19 mouse cellular contexts compared by ENCODE assay signal in genomic region chrX:164233380-164233779, GRCm38 (mm10). TPM values are rescaled to one million over a fixed set of nuclear protein-coding genes. Genes with fewer than 3 reads are reported as not detected.
DNase-seq lines count a peak whose midpoint lies in the region; ATAC-seq and TF ChIP-seq lines count a peak whose summit lies in the region.
"Had no signal": no experiment of that assay in that cellular context is flagged by ENCODE, and none has a peak within 500 bp of the region (broad histone marks: within the 10 kb centered on the region; RNA-seq: fewer than 3 reads in every experiment).

No protein-coding gene starts in this region.

- no peak for TF ChIP-seq POLR2A in small intestine, adult 2 months (IDR thresholded peaks at IDR 0.05; ENCODE audit: low read depth, low read length)

- DNase-seq in liver, postnatal 0 days: no peak
- no peak for DNase-seq in layer of hippocampus, adult 9-11 months
- DNase-seq in gastrocnemius, postnatal 4 days (ENCODE audit: low spot score in 2 of 2): no peak
- DNase-seq: cerebellum, adult 9-11 months; heart, postnatal 36 days; spleen, adult 18-20 months; thymus, adult 2 months had no signal

- no peak for TF ChIP-seq EP300 in liver, postnatal 0 days (IDR thresholded peaks at IDR 0.05; ENCODE audit: low read depth)

- H3K9me3 ChIP-seq in liver, postnatal 0 days (ENCODE audit: low read length): no peaks in the 10 kb centered on the region
- no peaks in the 10 kb centered on the region for H3K9me3 ChIP-seq in liver, embryonic 12.5 days (replicated peaks)
- no peaks in the 10 kb centered on the region for H3K9me3 ChIP-seq in intestine, embryonic 15.5 days
- no peaks in the 10 kb centered on the region for H3K9me3 ChIP-seq in kidney, embryonic 16.5 days (ENCODE audit: low read length)
- H3K9me3 ChIP-seq: embryonic facial prominence, embryonic 15.5 days; forebrain, embryonic 12.5 days; liver, embryonic 15.5 days had no signal

- H3K27me3 ChIP-seq in liver, postnatal 0 days (ENCODE audit: insufficient read depth, low read length): no peaks in the 10 kb centered on the region
- H3K27me3 ChIP-seq in liver, embryonic 12.5 days (replicated peaks): no peaks in the 10 kb centered on the region
- no peaks in the 10 kb centered on the region for H3K27me3 ChIP-seq in intestine, embryonic 15.5 days (replicated peaks)
- H3K27me3 ChIP-seq in kidney, embryonic 16.5 days (ENCODE audit: insufficient read depth, low read length): peaks cover 4% of the 10 kb centered on the region
- H3K27me3 ChIP-seq in small intestine, adult 2 months (ENCODE audit: control insufficient read depth, insufficient read depth, low read length): no peaks in the 10 kb centered on the region
- H3K27me3 ChIP-seq: embryonic facial prominence, embryonic 15.5 days; forebrain, embryonic 12.5 days; heart, embryonic 12.5 days; liver, embryonic 15.5 days had no signal

- no peak overlapping the region for H3K4me3 ChIP-seq in liver, postnatal 0 days (ENCODE audit: low read depth, low read length)
- no peak overlapping the region for H3K4me3 ChIP-seq in liver, embryonic 12.5 days
- no peak overlapping the region for H3K4me3 ChIP-seq in intestine, embryonic 15.5 days (replicated peaks)
- no peak overlapping the region for H3K4me3 ChIP-seq in kidney, embryonic 16.5 days (ENCODE audit: low read length)
- H3K4me3 ChIP-seq in small intestine, adult 2 months (ENCODE audit: low read depth, low read length): no peak overlapping the region
- H3K4me3 ChIP-seq: embryonic facial prominence, embryonic 15.5 days; forebrain, embryonic 12.5 days; heart, embryonic 12.5 days; layer of hippocampus, adult 2 months; liver, embryonic 15.5 days had no signal

- WGBS in liver, postnatal 0 days (ENCODE audit: insufficient replicate concordance): 49% methylated on average over 8 of the region's 8 CpGs
- 54% methylated on average over 8 of the region's 8 CpGs for WGBS in liver, embryonic 12.5 days (ENCODE audit: insufficient replicate concordance)
- 50% methylated on average over 8 of the region's 8 CpGs for whole genome bisulfite sequencing in intestine, embryonic 15.5 days
- 51% methylated on average over 8 of the region's 8 CpGs for WGBS in kidney, embryonic 16.5 days
- WGBS in small intestine, adult 2 months: 29% methylated on average over 8 of the region's 8 CpGs

- H3K27ac ChIP-seq in liver, postnatal 0 days (ENCODE audit: low read depth): no peak overlapping the region
- H3K27ac ChIP-seq in liver, embryonic 12.5 days: no peak overlapping the region
- H3K27ac ChIP-seq in intestine, embryonic 15.5 days: no peak overlapping the region
- H3K27ac ChIP-seq in kidney, embryonic 16.5 days (ENCODE audit: low read length): 0 out of 2 replicates have a peak overlapping the region, but pooled peaks have one; percentile 24
- peak overlapping the region; percentile 45; the same call in 1 of the 2 replicates for H3K27ac ChIP-seq in small intestine, adult 2 months (ENCODE audit: insufficient read depth, low read depth, low read length)
- H3K27ac ChIP-seq: embryonic facial prominence, embryonic 15.5 days; forebrain, embryonic 12.5 days; layer of hippocampus, adult 2 months; liver, embryonic 15.5 days had no signal

- H3K9ac ChIP-seq in liver, postnatal 0 days (replicated peaks): no peak overlapping the region
- H3K9ac ChIP-seq in liver, embryonic 12.5 days: no peak overlapping the region
- H3K9ac ChIP-seq in intestine, embryonic 15.5 days: no peak overlapping the region
- no peak overlapping the region for H3K9ac ChIP-seq in kidney, embryonic 16.5 days (replicated peaks; ENCODE audit: low read length)
- H3K9ac ChIP-seq: embryonic facial prominence, embryonic 15.5 days; forebrain, embryonic 12.5 days; heart, embryonic 12.5 days; liver, embryonic 15.5 days had no signal

- ATAC-seq in liver, postnatal 0 days: peak; percentile 33; the same call in 1 of the 2 replicates
- no peak for ATAC-seq in liver, embryonic 12.5 days
- ATAC-seq in intestine, embryonic 15.5 days: peak; percentile 68
- no peak for ATAC-seq in kidney, embryonic 16.5 days (ENCODE audit: low FRiP score, low TSS enrichment)
- ATAC-seq: Patski had no signal

- no peaks in the 10 kb centered on the region for H3K4me1 ChIP-seq in liver, postnatal 0 days (ENCODE audit: insufficient read depth)
- no peaks in the 10 kb centered on the region for H3K4me1 ChIP-seq in liver, embryonic 12.5 days
- no peaks in the 10 kb centered on the region for H3K4me1 ChIP-seq in intestine, embryonic 15.5 days (replicated peaks)
- H3K4me1 ChIP-seq in kidney, embryonic 16.5 days (ENCODE audit: insufficient read depth, low read length): peaks cover 2% of the 10 kb centered on the region; the same call in 1 of the 2 replicates
- H3K4me1 ChIP-seq in small intestine, adult 2 months (ENCODE audit: control insufficient read depth, insufficient read depth, insufficient read length, low read length): no peaks in the 10 kb centered on the region
- H3K4me1 ChIP-seq: embryonic facial prominence, embryonic 15.5 days; forebrain, embryonic 12.5 days; heart, embryonic 12.5 days; liver, embryonic 15.5 days had no signal

- TF ChIP-seq CTCF in liver, postnatal 0 days (IDR thresholded peaks at IDR 0.05; ENCODE audit: low read depth): no peak
- no peak for TF ChIP-seq CTCF in small intestine, adult 2 months (IDR thresholded peaks at IDR 0.05; ENCODE audit: extremely low read depth, insufficient read length, insufficient replicate concordance, low read depth, low read length)

- H3K4me2 ChIP-seq in liver, postnatal 0 days (ENCODE audit: low read depth, low read length): no peak overlapping the region
- H3K4me2 ChIP-seq in liver, embryonic 12.5 days: no peak overlapping the region
- H3K4me2 ChIP-seq in intestine, embryonic 15.5 days (replicated peaks): no peak overlapping the region
- H3K4me2 ChIP-seq in kidney, embryonic 16.5 days (replicated peaks; ENCODE audit: low read depth, low read length): no peak overlapping the region
- H3K4me2 ChIP-seq: embryonic facial prominence, embryonic 15.5 days; forebrain, embryonic 12.5 days; heart, embryonic 12.5 days; liver, embryonic 15.5 days had no signal

- H3K36me3 ChIP-seq in liver, postnatal 0 days (replicated peaks; ENCODE audit: insufficient read depth, low read length): no peaks in the 10 kb centered on the region
- no peaks in the 10 kb centered on the region for H3K36me3 ChIP-seq in liver, embryonic 12.5 days
- H3K36me3 ChIP-seq in intestine, embryonic 15.5 days: no peaks in the 10 kb centered on the region
- no peaks in the 10 kb centered on the region for H3K36me3 ChIP-seq in kidney, embryonic 16.5 days (ENCODE audit: insufficient read depth, low read length)
- H3K36me3 ChIP-seq in small intestine, adult 2 months (ENCODE audit: control insufficient read depth, insufficient read depth, low read length): no peaks in the 10 kb centered on the region
- H3K36me3 ChIP-seq: embryonic facial prominence, embryonic 15.5 days; forebrain, embryonic 12.5 days; heart, embryonic 12.5 days; liver, embryonic 15.5 days had no signal

RNA-seq across cellular contexts. Expression of gene Bmx, which starts 24.6 kb away (rescaled TPM):
- polyA plus RNA-seq in liver, postnatal 0 days (2015; fragmentation: Nextera tagmentation; extraction: Ambion mirVana): 0.81 and 0.83 TPM in 2 replicates
- 0.16 and 0.20 TPM in 2 replicates for polyA plus RNA-seq in liver, embryonic 12.5 days (2016; fragmentation: Nextera tagmentation; extraction: Ambion mirVana)
- 0.65 and 0.80 TPM in 2 replicates for polyA plus RNA-seq in intestine, embryonic 15.5 days (2015; fragmentation: Nextera tagmentation; extraction: Ambion mirVana)
- 0.94 and 1.00 TPM in 2 replicates for polyA plus RNA-seq in kidney, embryonic 16.5 days (2015; fragmentation: Nextera tagmentation; extraction: Ambion mirVana)
- polyA plus RNA-seq in small intestine, adult 2 months (2012; rRNA removed): 0.10 and 0.30 TPM in 2 replicates
- total RNA-seq in gastrocnemius, postnatal 4 days (2021): 1 to 10 TPM in 1 of 2 experiments, under 1 TPM in 1; 0.88 to 1.2 TPM
- polyA plus RNA-seq: C2C12, Patski had no signal

RNA-seq across cellular contexts. Expression of gene Pir, which starts 35.8 kb away (rescaled TPM):
- polyA plus RNA-seq in liver, postnatal 0 days (2015; fragmentation: Nextera tagmentation; extraction: Ambion mirVana): 12.3 and 14.3 TPM in 2 replicates
- polyA plus RNA-seq in liver, embryonic 12.5 days (2016; fragmentation: Nextera tagmentation; extraction: Ambion mirVana): 18.8 and 19.8 TPM in 2 replicates
- polyA plus RNA-seq in intestine, embryonic 15.5 days (2015; fragmentation: Nextera tagmentation; extraction: Ambion mirVana): 4.8 and 5.4 TPM in 2 replicates
- polyA plus RNA-seq in kidney, embryonic 16.5 days (2015; fragmentation: Nextera tagmentation; extraction: Ambion mirVana): 9.4 and 10.7 TPM in 2 replicates
- 0.53 and 0.99 TPM in 2 replicates for polyA plus RNA-seq in small intestine, adult 2 months (2012; rRNA removed)
- total RNA-seq in gastrocnemius, postnatal 4 days (2021): 1 to 10 TPM; 2.6 to 3.7 TPM
- total RNA-seq: granulocyte monocyte progenitor cell, adult 5-6 weeks had no signal
- polyA plus RNA-seq: Patski had no signal

Comparison
In these comparisons a context has a peak if more than half of its experiments do, and no peak if none do; other contexts are left out.
1. ATAC-seq: peak in liver, postnatal 0 days (single experiment) and intestine, embryonic 15.5 days (single experiment); none in liver, embryonic 12.5 days (single experiment) and kidney, embryonic 16.5 days (single experiment).
2. H3K27ac ChIP-seq: peak in kidney, embryonic 16.5 days (single experiment) and small intestine, adult 2 months (single experiment); none in liver, postnatal 0 days (single experiment), liver, embryonic 12.5 days (single experiment) and intestine, embryonic 15.5 days (single experiment).